Mouse (Mus musculus): Measurements from ENCODE around the gene Wdr66.

The Wdr66 gene

DNA sequence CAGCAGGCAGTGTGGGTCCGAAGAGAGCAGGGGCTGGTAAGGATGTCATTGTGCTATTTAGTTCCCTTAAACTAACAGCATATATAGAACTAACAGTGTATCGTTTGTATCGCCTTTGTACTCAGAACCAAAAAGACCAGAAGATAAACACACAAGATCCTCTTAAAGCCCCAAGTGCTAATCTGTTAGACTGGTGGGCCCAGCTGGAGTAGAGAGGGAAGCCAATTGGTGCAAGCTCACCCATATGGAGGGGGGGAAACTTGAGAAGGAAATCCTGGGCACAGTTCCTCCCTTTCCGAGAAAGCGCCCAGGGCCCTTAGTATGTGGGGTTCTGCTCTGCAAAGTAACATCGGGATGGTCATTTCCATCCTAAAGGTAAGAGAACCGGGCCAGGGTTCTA, 58.3 kb downstream of the Wdr66 start:
- in situ Hi-C loops (cut with MboI; ENCODE audit: low sequenced_read_pairs): no loop called here

DNA sequence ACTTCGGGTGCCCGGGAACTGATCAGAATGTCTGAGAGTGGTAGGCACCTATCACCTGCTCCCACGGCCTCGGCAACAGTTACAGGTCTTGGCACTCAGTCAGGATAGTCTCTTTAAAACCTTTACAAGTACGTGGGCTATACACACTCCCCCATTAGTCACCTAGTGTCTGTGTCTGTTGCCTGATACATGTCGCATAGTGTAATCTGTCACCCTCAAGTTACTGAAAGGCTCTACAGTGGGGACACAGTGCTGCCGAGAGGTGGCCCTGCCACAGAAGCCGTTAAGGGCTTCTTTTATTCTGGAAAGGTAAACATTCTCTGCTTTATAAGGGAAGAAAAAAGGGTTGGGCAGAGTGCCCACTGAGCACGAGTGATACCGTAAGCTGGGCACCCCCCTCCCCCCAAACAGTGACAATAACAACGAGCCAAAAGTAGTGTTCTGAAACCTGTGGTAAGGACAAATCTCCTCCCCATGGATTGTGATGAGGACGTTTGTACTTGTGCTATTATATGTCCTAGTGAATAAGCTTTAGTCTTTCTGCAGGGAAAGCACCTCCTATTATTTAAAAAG, 61.2 kb downstream of the Wdr66 start:
- in situ Hi-C loops (cut with MboI; ENCODE audit: low sequenced_read_pairs): no loop called here

DNA sequence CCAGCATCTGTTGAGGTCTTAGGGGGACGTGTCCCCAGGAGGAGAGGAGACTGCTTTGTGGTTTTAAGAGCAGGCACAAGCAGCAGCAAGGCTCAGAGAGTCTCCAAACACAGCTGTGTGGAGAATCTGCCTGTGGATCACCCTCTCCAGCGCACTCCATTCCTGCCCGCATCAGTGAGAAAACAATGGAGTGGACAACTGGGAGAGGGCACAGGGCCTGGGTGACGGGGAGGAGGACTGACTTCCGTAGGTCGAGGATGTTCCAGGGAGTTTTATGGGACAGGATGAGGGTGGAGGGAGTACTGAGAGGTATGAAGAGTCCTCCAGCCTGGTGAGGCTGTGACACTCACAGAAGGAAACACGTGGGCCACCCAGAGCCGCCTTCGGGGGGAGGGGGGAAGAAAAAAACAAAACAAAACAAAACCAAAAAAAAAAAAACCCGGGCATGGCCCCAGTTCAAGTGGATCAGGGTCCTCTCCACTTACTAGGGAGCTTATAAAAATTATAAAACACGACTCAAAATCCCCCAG, 62.0 kb downstream of the Wdr66 start:
- in situ Hi-C loops (cut with MboI; ENCODE audit: low sequenced_read_pairs): no loop called here

DNA sequence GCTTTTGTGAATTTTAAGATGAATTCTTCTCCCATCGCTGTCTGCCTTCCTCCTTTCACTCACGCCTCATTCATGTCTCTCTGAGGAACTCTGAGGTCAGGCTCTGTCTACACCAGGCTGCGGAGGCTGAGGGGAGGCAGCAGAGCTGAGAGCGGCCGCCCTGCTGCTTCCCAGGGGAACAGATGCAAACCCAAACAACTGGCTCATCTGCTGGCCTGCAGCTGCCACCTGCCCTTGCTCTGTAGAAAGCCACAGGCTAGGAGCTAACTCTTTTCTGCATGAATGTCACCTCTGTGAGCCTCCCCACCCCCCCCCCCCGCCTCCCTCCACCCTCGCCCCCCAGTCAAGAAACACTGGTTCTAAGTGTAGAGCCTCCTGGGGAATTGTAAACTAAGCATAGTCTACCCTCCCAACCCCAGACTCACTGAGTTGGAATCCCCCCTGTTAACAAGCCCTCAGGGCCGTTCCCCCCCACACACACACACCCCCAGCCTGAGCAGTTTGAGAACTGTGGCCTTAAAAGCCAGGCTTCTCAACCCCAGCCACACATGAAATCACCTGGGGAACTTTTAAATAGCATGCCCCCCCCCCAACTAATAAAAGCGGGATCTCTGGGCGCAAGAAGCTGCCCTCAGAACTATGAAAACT, 63.4 kb downstream of the Wdr66 start:
- in situ Hi-C loops (cut with MboI; ENCODE audit: low sequenced_read_pairs): no loop called here

DNA sequence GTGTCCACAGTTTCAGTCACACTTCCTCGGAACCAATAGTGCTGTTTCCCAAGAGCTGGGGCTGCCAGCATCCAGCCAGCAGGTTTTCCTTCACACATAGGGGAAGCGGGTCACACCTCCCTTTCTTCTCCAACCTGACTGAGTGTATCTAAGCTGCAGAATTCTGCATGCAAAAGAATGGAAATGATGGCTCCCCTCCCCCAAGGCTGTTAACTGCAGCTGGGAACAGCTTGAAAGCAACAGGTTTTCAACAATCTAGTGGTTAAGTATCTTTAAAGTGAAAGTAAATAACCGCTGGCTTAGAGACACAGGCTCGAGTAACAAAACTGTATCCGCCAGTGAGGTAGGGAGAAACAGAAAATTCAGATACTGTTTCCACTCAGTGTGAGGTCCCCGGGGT, 66.1 kb downstream of the Wdr66 start:
- in situ Hi-C loops (cut with MboI; ENCODE audit: low sequenced_read_pairs): no loop called here

DNA sequence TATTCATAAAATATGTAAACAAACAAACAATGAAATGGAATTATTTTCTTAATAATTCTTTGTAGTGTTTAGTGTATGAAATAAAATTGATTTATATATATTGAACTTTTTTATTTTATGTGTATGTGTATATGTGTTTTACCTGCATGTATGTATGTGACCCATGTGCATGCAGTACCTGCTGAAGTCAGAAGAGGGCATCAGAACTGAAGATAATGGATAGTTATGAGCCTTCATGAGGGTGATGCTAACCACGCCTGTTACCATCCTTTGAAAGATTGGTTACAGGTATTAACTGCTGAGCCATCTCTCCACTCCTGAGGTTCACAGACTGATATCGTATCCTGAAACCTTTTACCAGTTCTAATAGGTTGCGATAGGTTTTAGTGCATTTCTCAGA, 68.2 kb downstream of the Wdr66 start:
- in situ Hi-C loops (cut with MboI; ENCODE audit: low sequenced_read_pairs): no loop called here

DNA sequence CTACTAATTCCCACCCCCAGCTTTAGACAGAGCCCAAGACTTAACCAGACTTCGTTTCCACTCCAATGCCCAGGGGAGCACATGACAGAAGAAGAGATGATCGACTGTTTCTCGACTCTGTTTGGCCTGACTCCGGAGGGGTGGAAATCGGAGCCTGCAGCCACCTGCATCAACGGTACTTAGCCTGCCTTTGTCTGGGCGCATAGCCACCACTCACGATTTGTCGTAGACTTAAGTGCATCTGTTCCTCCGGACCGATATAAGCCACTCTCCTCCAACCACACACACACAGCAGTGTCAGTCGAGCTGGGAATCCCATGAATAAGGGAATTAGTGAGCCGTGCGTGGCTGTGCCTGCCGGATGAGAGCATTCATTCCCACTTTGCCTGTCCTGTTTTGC, 72.3 kb downstream of the Wdr66 start:
- in situ Hi-C loops (cut with MboI; ENCODE audit: low sequenced_read_pairs): no loop called here

DNA sequence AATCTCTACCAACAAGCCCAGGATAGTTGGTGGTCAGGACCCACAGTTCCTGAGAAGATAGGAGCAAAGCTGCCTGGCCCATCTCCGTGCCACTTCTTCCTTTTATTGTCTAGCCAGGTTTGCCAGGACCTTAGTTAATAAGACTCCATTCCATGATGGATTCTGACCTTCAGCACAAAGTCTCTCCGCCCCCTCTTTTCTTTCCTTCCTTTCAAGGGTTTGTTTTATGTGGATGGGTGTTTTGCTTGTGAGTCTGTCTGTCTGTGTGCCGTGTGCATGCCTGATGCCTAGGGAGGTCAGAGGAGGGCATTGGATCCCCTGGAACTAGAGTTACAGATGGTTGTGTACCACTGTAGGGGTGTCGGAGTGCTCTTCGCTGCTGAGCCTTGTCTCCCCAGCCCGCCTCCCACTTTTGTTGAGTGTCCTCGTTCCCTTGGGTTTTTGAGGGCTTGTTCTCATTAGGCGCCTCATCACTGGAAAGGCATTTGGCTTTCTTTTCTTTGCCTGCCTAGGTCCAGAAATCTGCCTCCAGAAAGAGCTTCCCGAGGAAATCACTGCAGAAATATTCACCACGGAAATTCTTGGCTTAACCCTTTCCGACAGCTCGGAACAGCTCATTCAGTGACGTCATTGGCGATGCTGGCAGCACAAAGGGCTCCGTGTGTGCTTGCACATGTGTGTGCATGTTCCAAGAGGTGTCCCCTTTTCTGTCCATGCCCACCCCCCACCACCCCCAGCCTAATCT, 74.3 kb downstream of the Wdr66 start:
- in situ Hi-C loops (cut with MboI; ENCODE audit: low sequenced_read_pairs): no loop called here

DNA sequence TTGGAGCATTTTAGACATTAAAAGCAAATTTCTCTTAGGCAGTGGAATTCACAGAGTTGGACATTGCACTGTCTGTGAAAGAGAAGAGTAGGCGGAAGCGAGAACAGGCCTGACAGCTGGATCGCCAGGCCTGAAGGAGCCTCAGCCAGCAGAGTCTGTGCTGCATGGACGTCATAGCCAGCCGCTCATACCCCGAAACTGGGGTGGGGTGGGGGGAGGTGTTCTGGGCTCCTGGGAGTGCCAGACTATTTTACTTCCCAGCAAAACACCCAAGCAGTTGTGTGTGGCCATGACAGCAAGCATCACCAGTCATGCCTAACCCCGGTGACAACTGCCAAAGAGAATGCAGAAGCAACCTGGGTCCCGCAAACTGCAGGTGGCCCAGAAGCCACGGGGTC, 74.8 kb downstream of the Wdr66 start:
- in situ Hi-C loops (cut with MboI; ENCODE audit: low sequenced_read_pairs): no loop called here

DNA sequence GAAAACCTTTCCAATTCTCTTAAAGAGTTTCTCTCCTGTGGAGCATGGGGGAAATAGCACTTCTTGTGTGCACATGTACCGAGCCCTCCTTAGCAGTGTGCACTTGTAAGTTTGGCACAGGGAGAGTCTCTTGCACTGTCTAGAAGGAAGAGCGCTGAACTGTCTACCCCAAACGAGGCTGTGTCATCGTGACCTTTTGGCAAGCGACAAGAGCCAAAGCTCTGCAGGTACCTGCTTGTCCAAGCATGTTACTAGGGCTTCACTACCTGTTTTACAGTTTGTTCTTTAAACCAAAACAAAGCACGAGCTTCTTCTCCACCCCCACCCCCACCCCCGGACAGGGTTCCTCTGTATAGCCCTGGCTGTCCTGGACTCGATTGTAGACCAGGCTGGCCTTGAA, 75.8 kb downstream of the Wdr66 start:
- in situ Hi-C loops (cut with MboI; ENCODE audit: low sequenced_read_pairs): no loop called here

DNA sequence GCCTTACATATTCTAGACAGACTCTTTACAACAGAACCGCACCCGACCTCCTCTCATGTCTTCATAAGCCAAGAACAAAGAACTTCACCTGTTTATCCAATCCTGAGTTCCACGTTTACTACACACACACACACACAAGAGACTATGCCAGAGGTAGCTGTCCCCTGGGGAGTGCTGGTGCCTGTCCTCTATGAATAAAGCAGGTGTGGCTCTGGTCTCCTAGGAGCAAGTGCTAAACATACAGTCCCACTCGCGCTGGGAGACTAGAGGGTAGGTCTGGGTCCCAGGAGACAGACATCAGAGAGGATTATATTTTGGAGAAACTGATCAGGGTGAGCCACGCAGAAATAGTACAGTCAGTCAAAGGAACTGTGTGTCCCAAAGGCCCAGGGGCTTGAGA, 81.7 kb downstream of the Wdr66 start:
- in situ Hi-C loops (cut with MboI; ENCODE audit: low sequenced_read_pairs): no loop called here

DNA sequence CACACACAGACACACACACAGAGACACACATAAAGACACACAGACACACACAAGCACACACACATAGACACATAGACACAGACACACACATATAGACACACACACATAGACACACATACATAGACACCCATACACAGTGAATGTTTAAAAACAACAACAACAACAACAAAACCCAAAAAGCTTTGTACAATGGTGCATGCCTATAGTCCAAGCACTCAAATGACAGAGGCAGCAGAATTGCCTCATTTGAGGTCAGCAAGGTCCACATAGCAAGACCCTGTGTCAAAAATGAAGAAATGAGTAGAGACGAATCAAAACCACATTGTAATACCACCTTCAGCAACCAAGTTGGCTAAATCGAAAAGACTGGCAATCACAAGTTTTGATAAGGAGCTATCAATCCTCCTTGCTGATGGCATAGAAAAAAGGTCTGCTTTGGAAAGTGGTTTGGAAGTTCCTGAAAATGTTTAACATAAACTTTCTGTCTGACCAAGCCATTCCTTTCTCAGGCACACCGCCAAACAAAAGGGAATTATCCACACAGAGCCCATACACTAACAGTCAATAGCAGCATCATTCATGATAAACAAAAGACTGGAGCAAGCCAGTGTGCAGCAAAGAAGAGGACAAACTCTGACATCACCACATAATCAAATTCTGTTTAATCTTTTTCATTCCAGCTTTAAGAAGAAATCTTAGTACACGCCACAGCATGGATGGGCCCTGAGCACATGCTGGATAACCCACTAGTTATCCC, 84.5 kb downstream of the Wdr66 start:
- in situ Hi-C loops (cut with MboI; ENCODE audit: low sequenced_read_pairs): no loop called here

DNA sequence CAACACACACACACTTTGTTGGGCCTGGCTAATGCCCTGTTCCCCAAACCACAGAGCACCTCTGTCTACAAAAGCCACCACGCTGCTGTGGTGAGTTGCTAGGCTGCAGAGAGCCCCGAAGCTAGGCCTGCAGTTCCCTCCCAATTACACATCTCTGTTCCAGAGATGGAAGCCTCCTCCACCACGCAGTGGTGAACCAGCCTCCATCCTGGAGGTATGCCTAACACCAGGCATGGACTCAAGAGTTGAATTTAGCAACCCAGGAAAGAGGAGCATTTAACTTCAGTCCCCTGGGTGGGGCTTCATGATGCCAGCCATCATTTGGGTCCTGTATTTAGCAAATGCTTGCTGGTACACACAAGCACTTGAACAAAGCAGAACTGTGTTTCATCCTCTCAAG, 86.6 kb downstream of the Wdr66 start:
- in situ Hi-C loops (cut with MboI; ENCODE audit: low sequenced_read_pairs): no loop called here

DNA sequence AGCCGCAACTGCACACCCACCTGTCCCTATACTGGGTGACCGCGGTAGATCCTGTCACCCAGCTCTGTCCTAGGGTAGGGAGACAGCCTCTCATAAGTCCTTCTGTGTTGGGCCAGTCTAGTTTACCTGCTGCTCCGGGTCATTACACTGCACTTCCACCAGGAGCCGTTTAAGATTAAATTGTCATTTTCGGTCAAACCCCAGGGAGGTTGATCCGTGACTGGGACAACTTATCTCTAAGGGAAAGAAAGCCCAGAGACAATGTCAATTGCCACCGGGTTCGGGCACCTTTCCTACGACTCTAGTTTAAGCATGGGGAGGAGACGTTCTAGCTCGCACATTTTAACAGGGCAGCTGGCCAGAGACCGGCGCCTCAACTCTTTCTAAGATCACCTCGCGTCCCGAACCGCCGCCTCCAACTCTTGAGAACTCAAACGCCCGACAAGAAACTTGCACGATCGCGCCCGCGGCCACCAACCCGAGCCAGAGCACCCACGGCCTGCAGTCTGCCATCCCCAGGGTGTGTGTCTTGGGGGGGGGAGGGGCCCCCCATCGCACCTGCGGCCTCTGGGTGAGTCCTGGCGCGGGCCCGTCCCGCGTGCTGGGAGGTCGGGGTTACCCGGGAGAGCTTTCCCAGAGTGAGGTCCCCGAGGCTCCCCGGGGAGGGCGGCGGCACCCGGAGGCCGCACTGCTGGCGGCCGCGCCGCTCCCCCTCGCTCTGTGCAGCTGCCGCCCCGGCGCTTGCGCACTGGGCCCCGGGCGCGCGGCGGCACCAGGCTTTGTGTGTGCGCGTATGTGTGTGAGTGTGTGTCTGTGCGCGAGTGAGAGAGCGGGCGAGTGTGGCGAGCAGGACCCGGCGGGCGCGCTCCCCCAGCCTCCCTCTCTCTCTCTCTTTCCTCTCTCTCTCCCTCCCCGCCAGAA, 92.1 kb downstream of the Wdr66 start, which contains the start of gene Bcl7a:
TSS of gene Bcl7a (plus strand) at position 128 of the 921 bp plus-strand sequence.
- in situ Hi-C loops (cut with MboI; ENCODE audit: low sequenced_read_pairs): no loop called here

DNA sequence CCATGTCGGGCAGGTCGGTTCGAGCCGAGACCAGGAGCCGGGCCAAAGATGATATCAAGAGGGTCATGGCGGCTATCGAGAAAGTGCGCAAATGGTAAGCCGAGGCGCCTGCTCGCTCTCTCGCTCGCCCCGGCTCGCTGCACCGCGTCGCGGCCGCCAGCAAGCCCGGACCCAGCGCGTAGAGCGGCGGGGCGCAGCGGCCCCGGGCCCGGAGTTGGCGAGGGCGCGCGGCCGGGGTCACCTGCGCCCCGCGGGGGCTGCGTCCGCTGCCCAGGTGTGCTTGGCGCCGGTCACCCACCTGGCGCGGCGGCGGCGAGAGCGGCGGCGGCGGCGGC, 92.7 kb downstream of the Wdr66 start:
- in situ Hi-C loops (cut with MboI; ENCODE audit: low sequenced_read_pairs): no loop called here

DNA sequence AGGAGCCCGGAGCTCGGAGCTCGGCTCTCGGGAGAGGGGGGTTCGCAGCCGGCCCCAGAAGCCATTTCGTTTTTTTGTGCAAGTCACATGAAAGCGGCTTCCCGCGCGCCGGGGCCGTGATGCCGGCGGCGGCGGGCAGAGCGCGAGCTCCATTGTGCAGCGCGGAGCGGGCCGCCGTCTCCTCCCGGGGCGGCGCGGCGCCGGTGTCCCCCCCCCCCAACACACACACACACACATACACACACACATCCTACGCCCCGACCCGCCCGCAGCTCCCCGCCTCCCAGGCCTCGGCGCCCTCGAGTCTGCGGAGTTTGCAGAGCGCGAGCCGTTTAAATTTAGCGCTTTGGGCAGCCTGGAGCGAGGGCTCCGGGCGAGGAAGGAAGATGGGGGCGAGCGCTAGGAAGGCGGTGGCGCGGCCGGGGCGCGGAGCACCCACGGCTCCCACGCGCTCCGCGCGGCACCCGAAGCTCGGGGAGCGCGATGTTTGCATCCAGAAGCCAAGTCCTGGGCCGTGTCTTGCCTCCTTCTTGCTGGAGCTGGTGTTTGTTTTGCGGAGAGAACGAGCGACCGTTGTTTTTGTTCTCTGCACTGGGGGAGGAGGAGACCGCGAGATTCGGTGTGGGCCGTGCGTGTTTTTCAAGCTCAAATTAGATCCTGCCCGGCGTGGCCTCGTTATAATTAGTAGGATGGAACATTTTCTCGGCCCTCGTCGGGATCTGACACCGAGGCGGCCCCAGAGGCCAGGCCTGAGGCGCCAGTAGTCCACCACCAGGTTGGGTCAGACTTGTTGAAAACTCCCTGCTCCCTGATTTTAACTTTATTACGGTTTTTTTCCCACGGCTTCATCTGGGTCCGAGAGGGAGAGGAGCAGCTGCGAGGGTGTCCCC, 93.3 kb downstream of the Wdr66 start:
- in situ Hi-C loops (cut with MboI; ENCODE audit: low sequenced_read_pairs): no loop called here

DNA sequence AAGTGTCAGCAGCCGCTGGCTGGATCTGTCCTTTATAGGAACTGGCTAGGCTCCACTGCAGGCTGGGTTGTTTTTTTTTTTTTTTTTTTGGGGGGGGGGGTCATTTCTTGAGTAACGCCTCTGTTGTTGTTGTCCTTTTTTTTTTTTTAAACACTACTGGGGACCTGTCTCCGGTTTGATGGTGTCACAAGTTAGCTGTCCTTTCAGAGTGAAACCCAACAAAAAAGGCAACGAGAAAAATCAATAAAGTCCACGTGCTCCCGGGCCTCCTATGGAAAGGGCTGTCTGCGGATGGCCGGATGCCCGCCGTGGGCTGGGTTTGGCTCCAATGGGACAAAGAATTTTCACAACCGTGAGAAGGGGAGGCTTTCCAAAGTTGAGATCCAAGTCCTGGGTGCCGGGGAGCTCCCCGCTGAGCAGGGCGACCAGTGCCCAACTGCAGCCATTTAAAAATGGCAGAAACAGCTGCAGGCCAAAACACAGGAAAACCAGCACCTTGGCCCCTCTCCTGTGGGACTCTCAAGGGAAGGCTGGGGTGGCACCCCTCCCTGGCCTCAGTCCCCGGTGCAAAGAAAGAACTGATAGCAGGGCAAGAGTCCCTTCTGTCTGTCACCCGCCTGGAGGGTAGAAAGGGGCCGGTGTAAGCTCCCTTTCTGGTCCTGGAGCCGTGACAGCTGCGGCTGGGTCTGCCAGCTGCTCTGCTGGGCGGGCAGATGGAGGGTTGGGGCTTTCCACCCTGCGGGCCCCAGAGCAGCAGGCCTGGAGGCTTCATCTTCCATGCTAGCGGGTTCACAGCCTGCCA, 94.2 kb downstream of the Wdr66 start:
- in situ Hi-C loops (cut with MboI; ENCODE audit: low sequenced_read_pairs): no loop called here

DNA sequence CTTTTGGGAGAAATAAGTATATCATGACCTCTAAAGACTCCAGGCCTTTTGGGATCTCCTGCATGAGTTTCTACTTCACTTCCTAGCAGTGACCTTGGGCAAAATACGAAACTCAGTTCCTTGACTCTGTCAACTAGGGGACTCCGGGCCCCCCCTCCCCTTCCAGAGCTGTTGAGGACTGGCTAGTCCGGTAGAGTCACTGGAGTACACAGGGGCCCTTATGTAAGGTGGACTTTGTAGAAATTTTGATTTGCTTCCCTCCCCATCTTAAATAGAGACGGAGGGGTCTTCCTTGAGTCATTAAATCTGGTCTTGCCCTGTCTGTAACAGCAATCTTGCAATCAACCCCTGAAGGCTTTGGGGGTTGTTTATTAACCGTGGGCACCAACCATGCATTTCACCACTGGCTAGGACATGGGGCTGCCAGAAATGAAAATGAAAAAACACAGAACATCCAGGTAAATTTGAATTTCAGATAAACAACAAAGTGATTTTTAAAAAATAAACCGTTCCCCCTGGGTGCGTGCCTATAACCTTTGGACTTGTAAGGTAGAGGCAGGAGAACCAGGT, 94.9 kb downstream of the Wdr66 start:
- in situ Hi-C loops (cut with MboI; ENCODE audit: low sequenced_read_pairs): no loop called here
